Mouse (Mus musculus) bone marrow, adult 2 months (tissue): Measurements from ENCODE around the gene Pax4. TPM values are rescaled to one million over a fixed set of nuclear protein-coding genes. Genes with fewer than 3 reads are reported as not detected.

Experiments used
- H3K27ac ChIP-seq: fragments of 200-500 bp; 2 replicates; pipeline ENCODE4 v1.5.1; 2012; ENCODE audit warnings: low read depth, mild to moderate bottlenecking, control low read depth, inconsistent platforms, low read length; ENCODE audit not compliant: control insufficient read depth, poor library complexity, insufficient read depth
- H3K4me1 ChIP-seq: fragments of 200-500 bp; 2 replicates; pipeline ENCODE4 v1.6.1; 2011; ENCODE audit warnings: low read length; ENCODE audit not compliant: control insufficient read depth, insufficient read depth
- H3K4me3 ChIP-seq: fragments of 200-500 bp; replicated peaks from 2 replicates; pipeline ENCODE3; 2011; ENCODE audit warnings: mild to moderate bottlenecking, low read depth, low read length, control low read depth; ENCODE audit not compliant: control insufficient read depth
- CTCF ChIP-seq: fragments of 200-500 bp; IDR thresholded peaks from 2 replicates; pipeline ENCODE4 v1.5.1; 2011; ENCODE audit warnings: low read length, control low read depth; ENCODE audit not compliant: control insufficient read depth, insufficient read depth
- POLR2A ChIP-seq: fragments of 200-500 bp; IDR thresholded peaks from 2 replicates; pipeline ENCODE4 v1.6.1; 2011; ENCODE audit warnings: low read depth, mild to moderate bottlenecking, control low read depth, low read length, borderline replicate concordance; ENCODE audit not compliant: control insufficient read depth
- WGBS: fragments of 180-500 bp; shearing (Covaris S2); methylation state at CpG from one replicate; pipeline ENCODE4 v1.1.7; 2018; 5-methylcytosine and 5-hydroxymethylcytosine counted together
- polyA plus RNA-seq: library from polyadenylated mRNA; stranded (reverse); fragments of >200 nt; gene quantifications from 2 replicates; pipeline ENCODE4 v1.2.4, GENCODE M21; 2011; ENCODE audit warnings: low replicate concordance; ENCODE audit not compliant: missing spikeins, insufficient read depth, insufficient read length

Pax4 gene
- polyA plus RNA-seq, 1 experiment: not detected

- no peak overlapping the region for H3K27ac ChIP-seq
- TF ChIP-seq CTCF (no peak), POLR2A (no peak)
- WGBS: 18% methylated on average over 4 of the region's 4 CpGs
- no peaks in the 10 kb centered on the region; the same call in none of the 2 replicates for H3K4me1 ChIP-seq
- no peak overlapping the region for H3K4me3 ChIP-seq
Measured at GRCm38 (mm10) chr6:28482711-28483315, 33.7 kb upstream of the Pax4 start.

DNA sequence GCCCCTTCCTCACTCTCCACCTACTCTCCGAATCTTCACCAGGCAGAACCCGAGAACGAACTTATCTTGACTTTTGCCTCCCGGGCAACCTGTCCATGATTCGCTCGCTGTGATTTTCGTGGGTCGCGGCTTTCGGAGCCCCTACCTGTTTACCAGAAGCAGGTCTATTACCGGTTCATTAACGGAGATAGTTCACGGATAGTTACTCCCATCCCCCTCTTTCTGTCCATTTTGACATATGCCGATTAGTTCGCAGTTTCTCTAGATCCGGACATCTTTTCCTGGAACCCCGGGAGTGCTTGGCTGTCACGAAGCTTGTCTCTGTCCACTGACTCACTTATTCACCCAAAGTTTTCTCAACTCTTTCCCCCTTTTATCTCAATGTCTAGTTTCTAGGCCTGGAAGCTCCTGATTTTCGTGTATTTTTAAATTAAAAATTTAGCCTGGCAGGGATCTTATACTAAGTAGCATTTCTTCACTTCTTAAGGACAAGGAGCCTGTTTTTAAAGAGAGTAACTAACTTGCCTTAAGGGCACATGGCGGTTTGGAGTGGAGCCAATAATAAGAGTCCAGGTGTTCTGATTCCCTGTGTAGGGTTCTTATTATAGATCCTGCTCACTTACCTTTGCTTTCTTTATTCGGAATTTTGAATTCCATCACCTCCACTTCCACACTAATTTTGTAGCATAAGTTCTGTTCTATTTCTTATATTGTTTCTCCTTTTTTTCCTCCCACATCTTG lies 31.8 kb upstream of the Pax4 start:
- Histone ChIP-seq H3K27ac (peak overlapping the region; percentile 65), H3K4me3 (peak overlapping the region; percentile 88), H3K4me1 (no peaks in the 10 kb centered on the region; the same call in 1 of the 2 replicates)
- no peak for TF ChIP-seq CTCF
- TF ChIP-seq POLR2A: no peak
- 5% methylated on average over 21 of the region's 21 CpGs for WGBS

GRCm38 (mm10) chr6:28479865-28480751 lies 31.0 kb upstream of the Pax4 start:
- Histone ChIP-seq H3K27ac (peak overlapping the region; percentile 65), H3K4me3 (peak overlapping the region; percentile 88), H3K4me1 (no peaks in the 10 kb centered on the region; the same call in 1 of the 2 replicates)
- under 1% methylated on average over 68 of the region's 68 CpGs for WGBS
- TF ChIP-seq POLR2A (peak; percentile 85), CTCF (peak; percentile 16; the same call in 1 of the 2 replicates)

DNA sequence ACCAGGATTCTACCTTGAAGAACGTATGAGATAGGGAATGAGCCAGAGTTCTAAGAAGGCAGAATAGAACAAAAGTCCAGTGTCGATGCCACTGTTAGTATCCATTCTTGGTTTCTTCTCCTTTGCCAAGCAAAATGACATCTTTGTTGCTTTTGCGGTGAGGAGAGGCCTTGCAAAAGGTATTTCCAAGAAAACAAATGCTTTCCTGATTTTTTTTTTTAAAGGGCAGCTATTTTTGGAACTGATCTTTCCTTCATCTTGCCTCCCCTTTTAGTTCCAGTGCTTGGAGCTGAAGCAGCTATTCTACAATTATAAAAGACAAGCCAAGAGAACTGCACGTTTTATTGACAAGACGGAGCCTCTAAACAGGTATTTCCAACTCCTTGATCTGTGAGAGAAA lies 25.7 kb upstream of the Pax4 start, which contains the start of gene Snd1:
TSS of gene Snd1 (plus strand) at position 301 of the 400 bp plus-strand sequence.
- WGBS: 84% methylated on average over 5 of the region's 5 CpGs
- no peak within 1 kb of the TSS for H3K4me3 ChIP-seq
- TF ChIP-seq POLR2A (no peak), CTCF (no peak)
- no peak within 1 kb of the TSS for H3K27ac ChIP-seq
- no peaks in the 10 kb centered on the region for H3K4me1 ChIP-seq

GRCm38 (mm10) chr6:28474211-28474610 lies 25.1 kb upstream of the Pax4 start:
- no peak overlapping the region for H3K27ac ChIP-seq
- H3K4me1 ChIP-seq: no peaks in the 10 kb centered on the region
- no peak for TF ChIP-seq POLR2A
- no peak for TF ChIP-seq CTCF
- no peak overlapping the region for H3K4me3 ChIP-seq
- WGBS: 84% methylated on average over 4 of the region's 4 CpGs

DNA sequence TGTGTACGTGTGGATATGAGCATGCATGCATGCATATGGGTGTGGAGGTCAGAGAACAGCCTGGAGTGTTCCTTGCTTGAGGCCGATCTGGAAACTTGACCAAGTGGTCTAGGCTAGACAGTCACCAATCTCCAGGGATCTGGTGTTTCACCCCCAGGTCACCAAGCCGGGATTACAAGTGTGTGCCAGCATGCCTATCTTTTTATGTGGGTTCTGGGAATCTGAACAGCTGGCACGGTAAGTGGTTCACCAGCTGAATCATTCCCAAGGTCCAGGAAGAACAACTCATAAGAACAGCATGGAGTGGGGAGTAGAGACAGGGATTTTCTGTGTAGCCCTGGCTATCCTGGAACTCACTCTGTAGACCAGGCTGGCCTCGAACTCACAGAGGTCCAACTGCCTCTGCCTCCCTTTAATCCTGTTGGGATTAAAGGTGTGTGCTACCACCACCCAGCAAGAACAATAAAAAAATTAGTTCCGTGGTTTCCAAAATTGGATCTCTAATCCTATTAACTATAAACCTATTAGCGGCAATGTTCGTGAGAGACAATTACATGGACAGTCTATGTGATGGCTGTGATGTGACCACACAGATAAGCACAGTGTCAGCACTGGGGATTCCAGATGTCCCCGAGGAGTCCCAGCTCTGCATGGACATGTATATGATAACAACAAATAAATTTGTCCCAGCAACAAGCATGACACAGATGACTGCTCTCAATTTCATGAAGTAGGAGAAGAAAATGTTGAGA lies 22.3 kb upstream of the Pax4 start:
- no peak overlapping the region for H3K4me3 ChIP-seq
- 87% methylated on average over 9 of the region's 9 CpGs for WGBS
- H3K27ac ChIP-seq: no peak overlapping the region
- no peak for TF ChIP-seq POLR2A
- TF ChIP-seq CTCF: no peak
- no peaks in the 10 kb centered on the region for H3K4me1 ChIP-seq

DNA sequence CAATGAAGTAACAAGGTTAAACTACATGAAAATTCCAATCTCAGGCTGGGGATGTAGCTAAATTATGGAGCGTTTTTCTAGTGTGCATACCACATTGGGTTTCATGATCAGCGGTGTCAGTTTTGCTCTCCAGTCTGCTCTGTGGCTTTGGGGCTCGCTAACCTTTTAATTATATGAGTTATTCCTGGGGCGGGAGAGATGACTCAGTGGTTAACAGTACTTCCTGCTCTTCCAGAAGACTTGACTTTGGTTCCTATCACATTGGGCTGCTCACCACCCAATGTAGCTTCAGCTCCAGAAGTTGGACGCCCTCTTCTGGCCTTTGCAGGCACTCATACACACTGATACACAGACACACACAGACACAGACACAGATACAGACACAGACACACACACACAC lies 21.5 kb upstream of the Pax4 start:
- 74% methylated on average over 5 of the region's 5 CpGs for WGBS
- Histone ChIP-seq H3K4me3 (no peak overlapping the region), H3K4me1 (no peaks in the 10 kb centered on the region), H3K27ac (no peak overlapping the region)
- TF ChIP-seq CTCF: no peak
- no peak for TF ChIP-seq POLR2A
